Mouse (Mus musculus): ENCODE results near the gene P2rx7.

DNA sequence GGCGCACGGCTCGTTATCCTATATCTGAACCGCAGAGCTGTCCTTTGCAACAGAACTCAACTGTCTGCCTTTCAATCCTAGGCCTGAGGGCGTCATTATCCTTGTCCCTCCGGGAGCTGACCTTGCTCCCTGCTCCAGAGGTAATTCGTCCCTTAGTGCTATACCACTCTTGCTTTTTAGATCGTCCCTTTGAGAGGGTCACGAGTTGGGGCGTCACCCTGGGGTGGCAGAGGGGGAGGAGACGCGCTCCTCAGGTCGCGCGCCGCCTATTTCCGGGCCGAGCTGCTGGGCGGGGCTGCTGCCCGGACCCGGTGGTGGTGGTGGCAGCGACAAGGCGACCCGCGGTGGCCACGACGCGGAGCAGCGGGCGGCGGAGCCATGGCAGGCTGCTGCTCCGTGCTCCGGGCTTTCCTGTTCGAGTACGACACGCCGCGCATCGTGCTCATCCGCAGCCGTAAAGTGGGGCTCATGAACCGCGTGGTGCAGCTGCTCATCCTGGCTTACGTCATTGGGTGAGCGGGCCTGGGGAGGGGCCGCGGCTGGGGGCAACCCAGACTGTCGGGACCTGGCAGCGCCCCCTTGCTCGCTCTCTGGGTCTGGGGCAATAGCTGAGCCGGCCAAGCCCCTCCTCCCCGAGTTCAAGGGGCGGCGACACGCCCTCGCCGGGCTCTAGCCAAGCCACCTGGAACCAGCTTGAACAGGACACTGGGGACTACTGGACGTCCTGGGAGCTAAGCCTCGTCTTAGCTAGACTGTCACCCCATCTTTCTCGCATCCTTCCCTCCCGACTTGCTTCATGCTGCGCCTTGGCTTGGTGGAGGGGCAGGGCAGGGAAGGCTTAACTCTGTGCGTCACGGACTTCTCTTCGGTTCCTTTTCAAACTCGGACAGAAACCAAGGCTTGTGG is 63.8 kb downstream of the P2rx7 start, which contains the start of gene P2rx4:
- TF ChIP-seq CTCF (IDR thresholded peaks at IDR 0.05; ENCODE audit: extremely low read depth, insufficient read depth, low read length) (no peak), POLR2A (IDR thresholded peaks at IDR 0.05; ENCODE audit: extremely low read depth, insufficient read depth, low read length) (peak; percentile 78; the same call in 1 of the 2 replicates)

Data from cortical plate, adult 2 months (tissue).